Mouse (Mus musculus) intestine, embryonic 16.5 days (tissue): Measurements from ENCODE around the gene Npy5r. TPM values are rescaled to one million over a fixed set of nuclear protein-coding genes. Genes with fewer than 3 reads are reported as not detected.
A peak's percentile ranks its signal among the peaks of the same experiment; 100 is the strongest.

ENCODE experiments used
- ATAC-seq: fragments of 200-750 bp; cut with Nextera tagmentation; 2 replicates; pipeline ENCODE4 v1.8.0; 2017; ENCODE audit warnings: moderate TSS enrichment, moderate library complexity
- H3K27ac ChIP-seq: fragments of 300-500 bp; sonication (generic); 2 replicates; pipeline ENCODE4 v1.5.1; 2014; ENCODE audit warnings: mild to moderate bottlenecking, low read length
- H3K27me3 ChIP-seq: fragments of 300-500 bp; sonication (generic); replicated peaks from 2 replicates; pipeline ENCODE4 v1.6.1; 2014; ENCODE audit warnings: low read length, control low read depth, mixed read lengths; ENCODE audit not compliant: control insufficient read depth, insufficient read depth
- H3K36me3 ChIP-seq: fragments of 300-500 bp; sonication (generic); 2 replicates; pipeline ENCODE4 v1.6.1; 2014; ENCODE audit warnings: low read length, control low read depth; ENCODE audit not compliant: control insufficient read depth, insufficient read depth
- H3K4me1 ChIP-seq: fragments of 300-500 bp; sonication (generic); 2 replicates; pipeline ENCODE4 v1.6.1; 2014; ENCODE audit warnings: low read length, control low read depth, mixed read lengths; ENCODE audit not compliant: control insufficient read depth, insufficient read depth
- H3K4me2 ChIP-seq: fragments of 300-500 bp; sonication (generic); 2 replicates; pipeline ENCODE4 v1.6.1; 2014; ENCODE audit warnings: low read depth, low read length, control low read depth
- H3K4me3 ChIP-seq: fragments of 300-500 bp; sonication (generic); 2 replicates; pipeline ENCODE4 v1.5.1; 2014; ENCODE audit warnings: mild to moderate bottlenecking, low read length
- H3K9ac ChIP-seq: fragments of 300-500 bp; sonication (generic); 2 replicates; pipeline ENCODE4 v1.6.1; 2014; ENCODE audit warnings: low read depth, low read length
- H3K9me3 ChIP-seq: fragments of 300-500 bp; sonication (generic); 2 replicates; pipeline ENCODE4 v1.6.1; 2016; ENCODE audit warnings: low read length, control low read depth; ENCODE audit not compliant: control insufficient read depth
- WGBS: fragments of 180-500 bp; shearing (Covaris S2); extraction: QIAGEN DNeasy Blood & Tissue Kit; methylation state at CpG from one replicate; pipeline ENCODE4 v1.1.7; 2014; 5-methylcytosine and 5-hydroxymethylcytosine counted together
- polyA plus RNA-seq: library from polyadenylated mRNA; unstranded; fragments of >200 nt; fragmentation: Nextera tagmentation; extraction: Ambion mirVana; gene quantifications from 2 replicates; pipeline ENCODE4 v1.2.1, GENCODE M21; 2015

Gene Npy5r
- polyA plus RNA-seq, 1 experiment from 2014 or later, result 0.13 TPM

DNA sequence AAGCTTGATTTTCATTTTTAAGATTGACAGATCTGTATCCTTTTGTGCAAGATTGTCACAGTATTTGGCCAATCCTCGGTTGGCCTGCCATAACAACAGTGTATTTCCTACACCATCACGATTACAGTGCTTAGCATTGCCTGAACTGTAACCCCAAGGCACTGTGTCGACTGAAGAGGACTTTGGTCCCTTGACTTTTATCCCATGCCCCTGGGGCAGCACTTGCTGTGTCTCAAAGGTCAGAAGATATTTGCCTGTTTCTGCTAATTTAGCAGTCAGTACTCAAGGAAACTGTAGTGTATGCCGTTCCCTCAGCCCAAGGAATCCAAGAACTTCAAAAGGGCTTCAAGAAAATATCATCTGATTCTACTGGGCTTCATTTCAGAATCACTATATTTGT is 871 bp upstream of the Npy5r start:
- Histone ChIP-seq H3K4me1 (peaks cover 9% of the 10 kb centered on the region; the same call in 1 of the 2 replicates), H3K36me3 (no peaks in the 10 kb centered on the region), H3K27me3 (peaks cover 8% of the 10 kb centered on the region; the same call in 1 of the 2 replicates), H3K4me3 (no peak overlapping the region), H3K4me2 (no peak overlapping the region), H3K9ac (no peak overlapping the region), H3K27ac (no peak overlapping the region), H3K9me3 (no peaks in the 10 kb centered on the region)
- 57% methylated on average over 4 of the region's 4 CpGs for WGBS
- peak; percentile 95 for ATAC-seq

DNA sequence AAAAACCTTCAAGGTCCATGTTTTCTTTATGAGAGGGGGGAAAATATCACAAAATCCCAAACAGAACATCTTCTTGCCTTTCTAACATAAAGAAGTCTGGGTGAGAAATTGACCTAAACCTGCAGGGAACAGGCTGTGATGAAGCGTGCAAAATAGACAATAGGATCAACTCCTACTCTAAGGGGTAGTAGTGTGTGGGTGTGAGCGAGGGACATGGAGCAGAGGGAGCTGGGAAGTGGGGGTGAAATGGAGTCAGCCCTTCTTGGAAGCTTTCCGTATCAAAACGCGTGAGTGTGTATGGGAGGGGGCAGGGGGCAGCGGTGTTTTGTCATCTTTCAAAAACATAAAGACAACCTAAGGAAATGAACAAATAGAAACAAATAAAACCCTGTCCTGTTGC is 467 bp upstream of the Npy5r start:
- Histone ChIP-seq H3K27ac (no peak overlapping the region), H3K36me3 (no peaks in the 10 kb centered on the region), H3K4me3 (no peak overlapping the region), H3K27me3 (peaks cover 8% of the 10 kb centered on the region; the same call in 1 of the 2 replicates), H3K4me1 (peaks cover 9% of the 10 kb centered on the region; the same call in 1 of the 2 replicates), H3K4me2 (no peak overlapping the region), H3K9ac (no peak overlapping the region), H3K9me3 (no peaks in the 10 kb centered on the region)
- no peak for ATAC-seq
- WGBS, result 49% methylated on average over 6 of the region's 6 CpGs

DNA sequence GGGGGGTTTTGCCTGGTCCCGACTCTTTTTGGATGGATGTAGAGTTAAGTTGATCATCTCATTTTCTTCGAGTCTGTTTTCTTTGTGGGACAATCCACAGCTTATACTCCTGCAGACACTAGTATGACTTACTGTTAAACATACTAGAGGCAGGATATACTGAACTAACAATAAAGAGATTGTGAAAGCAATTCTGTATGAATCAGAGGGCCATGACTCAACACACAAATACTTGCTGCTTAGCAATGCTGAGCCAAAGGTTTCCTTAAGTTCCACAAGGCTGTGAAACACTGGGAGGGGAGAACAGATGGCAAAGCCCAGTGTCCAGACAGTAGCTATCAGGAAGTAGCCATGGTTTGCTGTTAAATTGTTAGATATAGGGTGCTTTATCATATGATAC is 6.7 kb downstream of the Npy5r start:
- Histone ChIP-seq H3K36me3 (no peaks in the 10 kb centered on the region), H3K27me3 (no peaks in the 10 kb centered on the region), H3K9ac (no peak overlapping the region), H3K4me2 (no peak overlapping the region), H3K4me3 (no peak overlapping the region), H3K27ac (no peak overlapping the region), H3K9me3 (no peaks in the 10 kb centered on the region), H3K4me1 (no peaks in the 10 kb centered on the region)
- WGBS, result 74% methylated on average over 2 of the region's 2 CpGs
- no peak for ATAC-seq

DNA sequence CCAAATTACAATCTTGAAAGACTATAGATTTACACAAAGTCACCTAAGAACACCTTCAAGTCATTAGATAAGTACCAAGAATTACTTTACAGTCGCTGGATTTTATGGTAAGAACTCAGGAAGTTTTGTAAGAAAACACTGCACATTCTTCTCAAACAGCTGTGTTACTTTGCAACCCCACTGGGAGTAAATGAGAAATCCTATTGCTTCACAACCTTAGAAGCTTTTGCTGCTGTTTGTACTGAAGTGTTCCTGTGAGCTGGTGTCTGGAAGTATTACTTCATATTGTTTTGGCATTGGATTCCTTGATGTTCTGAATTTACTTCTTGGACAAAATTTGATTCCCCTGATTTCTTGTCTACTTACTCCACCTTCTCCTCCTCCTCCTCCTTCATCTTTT is 57.2 kb downstream of the Npy5r start:
- H3K4me1 ChIP-seq, result no peaks in the 10 kb centered on the region
- H3K27me3 ChIP-seq, result no peaks in the 10 kb centered on the region
- no peak overlapping the region for H3K27ac ChIP-seq
- H3K36me3 ChIP-seq, result no peaks in the 10 kb centered on the region
- no peak overlapping the region for H3K4me3 ChIP-seq
- 61% methylated on average over 1 of the region's 1 CpGs for WGBS
- no peak for ATAC-seq
- H3K9ac ChIP-seq, result no peak overlapping the region
- no peaks in the 10 kb centered on the region for H3K9me3 ChIP-seq
- H3K4me2 ChIP-seq, result no peak overlapping the region

Other genes starting within 250 kb of the Npy5r start
- gene Tma16, start 201.6 kb downstream of the Npy5r start, polyA plus RNA-seq, result 9.5 and 11.3 TPM in 2 replicates
- gene Tktl2, start 176.4 kb downstream of the Npy5r start, polyA plus RNA-seq, result not detected in 2 replicates
- 1.3 TPM in 2 replicates for gene Npy1r, start 9.1 kb upstream of the Npy5r start, polyA plus RNA-seq
- gene Naf1, start 172.1 kb upstream of the Npy5r start, polyA plus RNA-seq, result 1.4 and 1.8 TPM in 2 replicates